Mouse (Mus musculus): ENCODE results near the gene Mgat5. TPM values are rescaled to one million over a fixed set of nuclear protein-coding genes. Genes with fewer than 3 reads are reported as not detected.

Mgat5 gene
- total RNA-seq, 4 experiments from 2014 or later, result 0.44 to 0.99 (median 0.85) TPM

GRCm38 (mm10) chr1:127257005-127257404, 52.2 kb downstream of the Mgat5 start:
- DNase-seq (ENCODE audit: low spot score in 2 of 2), result no peak

DNA sequence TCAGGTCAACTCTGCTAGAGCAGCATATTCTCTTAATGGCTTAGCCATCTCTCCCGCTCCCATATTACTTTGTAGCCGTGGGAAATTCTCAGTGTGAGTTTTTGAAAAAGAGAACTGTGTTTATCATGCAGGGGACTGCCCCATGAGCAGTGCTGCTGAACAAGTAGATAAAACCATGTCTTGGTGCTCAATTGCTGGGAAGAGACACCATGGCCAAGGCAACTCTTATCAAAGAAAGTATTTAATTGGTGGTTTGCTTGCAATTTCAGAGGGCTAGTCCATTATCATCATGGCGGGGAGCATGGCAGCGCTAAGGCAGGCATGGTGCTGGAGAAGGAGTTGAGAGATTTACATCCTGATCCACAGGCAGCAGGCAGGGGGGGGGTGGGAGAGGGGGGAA, 54.9 kb downstream of the Mgat5 start:
- DNase-seq (ENCODE audit: low spot score in 2 of 2), result no peak

DNA sequence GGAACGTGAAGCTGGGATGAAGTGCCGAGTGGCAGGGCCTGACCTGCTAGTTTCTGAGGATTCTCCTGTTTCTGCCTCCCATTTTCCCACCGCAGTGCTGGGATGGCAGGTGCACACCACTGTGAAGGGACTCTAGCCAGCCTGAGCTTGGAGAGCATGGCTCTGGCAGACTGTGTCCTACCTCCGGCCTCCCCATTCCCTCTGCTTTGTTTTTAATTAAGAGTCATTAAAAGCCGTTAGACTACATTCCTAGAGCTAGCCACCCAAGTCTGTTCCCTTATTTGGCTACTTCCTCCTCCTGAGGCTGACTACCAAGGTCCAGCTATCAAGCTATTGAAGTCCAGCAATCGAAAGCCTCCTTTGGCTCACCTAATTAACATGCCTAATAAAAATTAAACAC, 56.2 kb downstream of the Mgat5 start:
- no peak for DNase-seq (ENCODE audit: low spot score in 2 of 2)

GRCm38 (mm10) chr1:127262170-127262837, 57.5 kb downstream of the Mgat5 start:
- DNase-seq (ENCODE audit: low spot score in 2 of 2), result no peak

GRCm38 (mm10) chr1:127267985-127268384, 63.2 kb downstream of the Mgat5 start:
- no peak for DNase-seq (ENCODE audit: low spot score in 2 of 2)

DNA sequence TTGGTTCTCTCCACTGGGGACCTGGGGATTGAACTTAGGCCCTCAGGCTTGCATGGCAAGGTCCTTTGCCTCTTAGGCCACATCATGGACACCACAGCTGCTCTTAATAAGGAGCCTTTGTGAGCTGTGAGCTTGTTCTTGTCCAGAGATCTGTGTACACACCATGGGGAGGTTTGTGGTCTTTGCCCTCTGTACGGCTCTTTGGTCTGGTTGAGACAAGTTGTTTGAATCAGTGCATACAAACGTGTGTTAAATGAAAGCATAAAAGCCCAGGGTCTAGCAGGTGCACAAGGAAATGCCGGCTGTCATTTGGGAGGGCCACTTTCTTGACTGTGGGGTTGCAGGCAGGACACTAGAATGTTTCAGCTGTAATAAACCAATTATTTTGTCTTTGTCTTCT, 64.5 kb downstream of the Mgat5 start:
- no peak for DNase-seq (ENCODE audit: low spot score in 2 of 2)

DNA sequence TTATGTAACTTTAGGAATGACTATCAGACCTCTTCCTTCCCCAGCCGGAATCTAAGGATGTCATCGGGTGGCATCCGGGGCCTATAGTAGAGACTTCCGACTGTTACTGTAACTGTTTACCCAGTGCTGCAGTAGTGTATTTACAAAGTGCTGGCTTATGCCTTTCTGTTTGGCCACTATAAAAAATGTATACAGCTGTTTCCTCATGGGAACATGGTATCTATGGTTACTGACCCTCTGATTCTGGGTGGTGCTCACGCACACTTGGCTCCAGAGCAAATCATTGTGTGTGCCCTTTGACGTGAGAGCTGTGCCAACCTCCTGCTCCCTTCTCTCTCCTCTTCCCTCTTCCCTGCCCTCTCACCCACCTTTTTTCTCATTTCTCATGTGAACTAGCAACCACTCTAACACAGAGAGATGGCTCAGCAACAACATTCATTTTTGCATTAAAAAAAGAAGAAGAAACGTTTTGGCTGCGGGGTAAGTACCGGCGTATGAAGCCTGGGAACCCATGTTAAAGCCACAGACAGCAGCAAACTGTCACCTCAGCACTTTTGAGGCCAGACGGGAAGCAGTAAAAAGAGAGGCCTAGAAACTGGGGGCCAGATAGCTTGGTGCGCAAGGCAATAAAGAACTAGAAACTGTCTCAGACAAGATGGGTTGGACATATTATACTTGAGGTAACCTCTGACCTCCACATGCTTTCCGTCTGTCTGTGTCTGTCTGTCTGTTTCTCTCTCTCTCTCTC, 65.6 kb downstream of the Mgat5 start:
- DNase-seq (ENCODE audit: low spot score in 2 of 2), result no peak

GRCm38 (mm10) chr1:127271156-127271555, 66.3 kb downstream of the Mgat5 start:
- DNase-seq (ENCODE audit: low spot score in 2 of 2), result no peak

GRCm38 (mm10) chr1:127273363-127273762, 68.5 kb downstream of the Mgat5 start:
- DNase-seq (ENCODE audit: low spot score in 2 of 2), result no peak

- no peak for DNase-seq (ENCODE audit: low spot score in 2 of 2)
These were observed 70.9 kb downstream of the Mgat5 start for GRCm38 (mm10) chr1:127275572-127276324.

DNA sequence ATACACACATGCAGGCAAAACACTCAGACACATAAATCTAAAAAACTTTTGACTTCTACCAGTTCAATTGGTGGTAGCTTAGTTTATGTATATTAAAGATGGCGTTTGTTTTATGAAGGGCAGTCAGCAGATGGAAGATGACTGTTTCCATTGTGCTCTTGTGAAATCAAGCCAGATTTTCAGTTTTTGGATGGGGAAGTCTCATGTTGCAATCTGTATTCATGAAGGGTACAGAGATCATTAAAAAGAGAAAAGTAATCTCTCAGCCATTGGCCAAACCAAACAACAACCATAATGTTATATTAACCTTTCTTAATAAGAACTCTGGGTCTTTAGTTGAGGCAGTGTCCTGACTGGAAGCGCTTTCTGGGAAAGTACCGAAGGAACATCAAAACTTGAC, 73.3 kb downstream of the Mgat5 start:
- no peak for DNase-seq (ENCODE audit: low spot score in 2 of 2)

DNA sequence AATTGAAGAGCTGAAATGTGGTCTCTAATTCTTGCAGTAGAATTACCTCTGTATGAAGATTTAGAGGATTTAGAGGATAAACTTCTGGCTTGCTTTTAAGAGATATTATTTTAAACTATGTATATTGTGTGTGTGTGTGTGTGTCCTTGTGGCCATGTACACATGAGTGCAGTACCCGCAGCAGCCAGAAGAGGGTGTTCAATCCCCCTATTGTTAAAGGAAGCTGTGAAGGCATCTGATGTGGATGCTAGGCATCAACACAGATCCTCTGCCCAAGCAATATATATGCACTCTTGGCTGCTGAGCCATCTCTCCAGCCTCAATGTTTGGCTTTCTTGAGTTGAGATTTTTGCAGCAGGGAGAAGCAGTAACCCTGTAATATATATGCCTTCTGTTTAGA, 75.4 kb downstream of the Mgat5 start:
- no peak for DNase-seq (ENCODE audit: low spot score in 2 of 2)

- DNase-seq (ENCODE audit: low spot score in 2 of 2), result no peak
These were observed 80.2 kb downstream of the Mgat5 start for GRCm38 (mm10) chr1:127284975-127285374.

DNA sequence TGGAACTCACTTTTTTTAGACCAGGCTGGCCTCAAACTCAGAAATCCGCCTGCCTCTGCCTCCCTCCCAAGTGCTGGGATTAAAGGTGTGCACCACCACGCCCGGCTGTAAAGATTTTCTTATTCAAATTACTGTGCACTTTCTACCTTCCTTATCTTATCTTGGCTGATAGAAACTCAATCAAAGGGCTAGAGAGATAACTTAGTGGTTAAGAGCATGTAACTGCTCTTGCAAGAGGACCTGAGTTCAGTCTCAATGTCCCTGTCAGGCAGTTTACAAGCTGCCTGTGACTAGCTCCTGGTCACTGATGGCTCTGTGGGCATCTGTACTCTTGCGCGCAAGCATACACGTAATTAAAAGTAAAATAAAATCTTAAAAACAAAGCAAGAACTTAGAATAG, 82.7 kb downstream of the Mgat5 start:
- no peak for DNase-seq (ENCODE audit: low spot score in 2 of 2)

DNA sequence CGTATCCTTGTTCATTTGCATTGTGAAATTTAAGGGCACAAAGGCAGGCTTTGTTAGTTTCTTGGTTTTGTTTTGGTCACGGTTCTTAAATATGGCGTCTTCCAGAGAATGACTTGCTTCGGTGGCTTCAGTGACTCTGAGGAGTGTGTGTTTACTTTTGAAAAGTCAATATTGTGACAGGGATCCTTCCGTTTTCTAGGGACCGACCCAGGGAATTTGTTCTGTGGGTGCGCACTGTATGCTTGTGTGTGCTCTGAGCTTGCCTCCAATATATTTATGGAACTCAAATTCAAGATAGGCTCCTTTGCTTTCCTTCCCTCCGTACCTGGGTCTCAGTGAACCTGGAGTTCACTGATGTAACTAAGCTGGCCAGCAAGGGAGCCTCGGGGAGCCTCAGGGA, 86.1 kb downstream of the Mgat5 start:
- DNase-seq (ENCODE audit: low spot score in 2 of 2), result no peak

DNA sequence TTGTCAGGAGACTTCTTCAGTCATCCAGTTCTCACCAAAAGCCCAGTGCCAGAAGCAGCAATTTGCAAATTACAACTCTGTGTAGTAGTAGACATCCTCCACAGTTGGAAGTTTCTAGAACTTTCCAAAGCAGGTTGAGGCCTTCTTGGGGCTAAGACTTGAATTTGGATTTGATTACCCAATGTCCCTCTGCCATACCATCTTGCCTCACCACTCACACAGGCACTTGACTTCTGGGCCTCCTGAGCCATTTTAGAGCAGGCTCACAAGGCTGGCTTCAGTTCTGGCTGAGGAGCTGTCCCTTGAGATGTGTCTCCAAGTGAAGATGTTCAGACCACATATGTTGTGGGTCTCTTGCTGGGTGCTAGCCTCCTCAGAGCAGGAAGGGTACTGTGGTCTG, 86.9 kb downstream of the Mgat5 start:
- DNase-seq (ENCODE audit: low spot score in 2 of 2), result no peak

- no peak for DNase-seq (ENCODE audit: low spot score in 2 of 2)
These were observed 88.5 kb downstream of the Mgat5 start for GRCm38 (mm10) chr1:127293286-127293685.

GRCm38 (mm10) chr1:127296815-127297214, 92.0 kb downstream of the Mgat5 start:
- DNase-seq (ENCODE audit: low spot score in 2 of 2), result no peak

GRCm38 (mm10) chr1:127299774-127300173, 95.0 kb downstream of the Mgat5 start:
- no peak for DNase-seq (ENCODE audit: low spot score in 2 of 2)

DNA sequence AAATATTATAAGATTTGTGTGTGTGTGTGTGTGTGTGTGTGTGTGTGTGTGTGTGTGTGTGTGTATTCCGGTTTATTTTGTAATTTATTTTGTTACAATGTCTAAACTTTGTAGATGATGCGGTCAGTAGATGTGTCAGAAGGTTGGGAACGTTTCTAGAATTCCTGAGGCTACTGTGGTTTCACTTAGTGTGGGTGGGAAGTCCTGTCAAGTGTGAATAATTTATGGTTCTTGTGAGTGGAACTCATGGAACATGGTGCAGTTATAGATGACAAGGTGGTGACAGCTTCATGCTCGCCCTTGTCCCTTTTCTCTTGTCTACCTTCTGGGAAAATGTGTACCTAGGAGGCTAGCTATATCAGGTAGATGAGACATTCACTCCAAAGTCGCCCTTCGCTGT, 96.2 kb downstream of the Mgat5 start:
- no peak for DNase-seq (ENCODE audit: low spot score in 2 of 2)

DNA sequence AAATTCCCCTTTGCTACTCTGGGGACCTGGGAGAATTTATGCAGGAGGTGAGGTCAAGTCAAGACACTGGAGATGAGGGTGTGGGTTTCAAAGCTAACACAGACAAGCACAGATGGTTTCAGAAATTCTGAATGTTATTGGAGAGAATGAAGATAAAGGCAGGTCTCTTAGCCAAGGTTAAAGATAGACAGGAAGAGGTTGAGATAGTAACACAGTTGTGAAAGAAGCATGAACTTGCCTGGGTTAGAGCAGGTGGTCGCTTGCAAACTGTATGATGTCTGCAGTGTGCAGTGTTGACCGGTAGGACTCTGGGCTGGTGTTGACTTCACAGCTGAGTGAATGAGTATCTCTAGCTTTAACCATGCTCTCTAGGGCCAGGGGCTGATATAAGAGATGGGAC, 97.8 kb downstream of the Mgat5 start:
- no peak for DNase-seq (ENCODE audit: low spot score in 2 of 2)

- no peak for DNase-seq (ENCODE audit: low spot score in 2 of 2)
These were observed 99.0 kb downstream of the Mgat5 start for GRCm38 (mm10) chr1:127303791-127304190.

All from gastrocnemius, adult 8-10 months (tissue).